Mouse (Mus musculus) adrenal gland, postnatal 14 days (tissue): ENCODE results near the gene Tyrobp. TPM values are rescaled to one million over a fixed set of nuclear protein-coding genes. Genes with fewer than 3 reads are reported as not detected.

ENCODE experiments used
- DNase-seq: peaks from one replicate; pipeline ENCODE4 v3.0.0; 2021; ENCODE audit warnings: mixed read lengths
- total RNA-seq: library from RNA; stranded (reverse); gene quantifications from 2 replicates; pipeline ENCODE4 v1.2.3, GENCODE M21; 2021

Tyrobp gene
- total RNA-seq, 1 experiment from 2014 or later = 19.9 TPM

DNA sequence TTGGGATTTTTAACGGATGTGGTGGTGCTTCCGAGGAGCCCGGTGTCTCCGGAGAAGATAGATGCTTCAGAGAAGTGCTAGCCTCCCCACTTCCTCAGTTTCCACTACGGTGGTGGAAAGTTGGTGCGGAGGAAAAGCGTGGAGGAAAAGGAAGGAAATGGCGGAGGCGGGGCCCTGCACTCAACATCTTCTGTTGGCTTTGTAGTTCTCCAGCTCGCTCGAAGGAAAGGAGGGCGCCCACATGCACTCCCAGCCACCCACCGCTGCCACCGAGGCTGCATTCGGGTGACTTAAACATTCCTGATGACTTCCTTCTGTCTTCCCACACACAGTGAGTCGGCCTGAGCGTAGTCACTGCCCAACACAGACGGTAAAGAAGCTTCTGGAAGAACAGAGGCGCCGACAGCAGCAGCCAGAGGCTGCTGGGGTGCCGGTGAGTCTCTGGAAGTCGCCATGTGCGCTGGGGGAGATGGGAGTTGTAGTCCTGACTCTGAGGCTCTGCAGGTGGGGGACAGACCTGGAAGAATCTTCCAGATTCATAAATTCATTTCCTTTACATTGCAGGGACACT is 9.6 kb downstream of the Tyrobp start:
- peak; percentile 32 for DNase-seq

GRCm38 (mm10) chr7:30429327-30429726 is 15.8 kb downstream of the Tyrobp start:
- DNase-seq = no peak

GRCm38 (mm10) chr7:30430191-30430590 is 16.6 kb downstream of the Tyrobp start:
- DNase-seq = no peak

GRCm38 (mm10) chr7:30431793-30432192 is 18.2 kb downstream of the Tyrobp start:
- peak; percentile 84 for DNase-seq

GRCm38 (mm10) chr7:30434238-30434637 is 20.7 kb downstream of the Tyrobp start:
- peak; percentile 88 for DNase-seq

DNA sequence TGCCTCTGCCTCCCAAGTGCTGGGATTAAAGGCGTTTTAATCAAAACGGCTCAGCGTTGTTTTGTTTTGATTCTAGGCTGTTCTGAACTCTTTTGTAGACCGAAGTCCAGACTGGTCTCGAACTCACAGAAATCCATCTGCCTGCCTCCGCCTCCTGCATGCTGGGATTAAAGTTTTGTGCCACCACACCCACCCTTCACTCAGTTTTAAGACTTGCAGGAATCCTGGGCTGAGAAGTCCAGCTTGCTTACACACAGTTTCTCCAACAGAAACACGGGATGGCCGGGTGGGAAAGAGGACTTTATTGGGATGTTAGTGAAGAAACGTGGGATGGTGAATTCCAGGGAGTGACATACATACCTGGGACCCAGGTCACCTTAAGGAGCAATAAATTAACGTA is 21.1 kb downstream of the Tyrobp start:
- DNase-seq = no peak

GRCm38 (mm10) chr7:30435156-30435555 is 21.6 kb downstream of the Tyrobp start:
- DNase-seq = no peak

GRCm38 (mm10) chr7:30436879-30437278 is 23.3 kb downstream of the Tyrobp start:
- no peak for DNase-seq

GRCm38 (mm10) chr7:30439734-30440133 is 26.2 kb downstream of the Tyrobp start:
- no peak for DNase-seq

DNA sequence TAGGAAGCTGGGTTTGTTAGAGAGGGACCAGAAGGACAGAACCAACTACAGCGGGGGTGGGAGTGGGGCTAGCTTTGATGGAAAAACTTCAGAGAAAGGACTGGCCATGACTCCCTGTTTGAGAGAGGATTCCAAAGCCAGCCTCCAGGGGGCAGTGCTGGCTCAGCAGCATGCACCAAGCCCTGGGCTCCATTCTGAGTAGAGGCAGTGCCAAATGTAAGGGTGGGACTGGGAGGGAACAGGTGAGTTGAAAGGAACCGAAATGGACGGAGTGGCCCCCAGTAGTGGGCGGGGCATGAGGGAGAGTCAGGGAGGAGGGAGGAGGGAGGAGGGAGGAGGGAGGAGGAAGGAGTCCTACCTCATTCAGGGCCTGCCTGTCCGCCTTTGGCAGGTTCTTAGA is 27.1 kb downstream of the Tyrobp start:
- peak; percentile 69 for DNase-seq

GRCm38 (mm10) chr7:30443696-30444095 is 30.1 kb downstream of the Tyrobp start:
- no peak for DNase-seq

GRCm38 (mm10) chr7:30444154-30444970 is 30.8 kb downstream of the Tyrobp start:
- DNase-seq = peak; percentile 67

GRCm38 (mm10) chr7:30444971-30445751 is 31.6 kb downstream of the Tyrobp start, which contains the start of gene Aplp1:
Aplp1 (minus strand) TSS chr7:30445535.
- DNase-seq = peak; percentile 76

DNA sequence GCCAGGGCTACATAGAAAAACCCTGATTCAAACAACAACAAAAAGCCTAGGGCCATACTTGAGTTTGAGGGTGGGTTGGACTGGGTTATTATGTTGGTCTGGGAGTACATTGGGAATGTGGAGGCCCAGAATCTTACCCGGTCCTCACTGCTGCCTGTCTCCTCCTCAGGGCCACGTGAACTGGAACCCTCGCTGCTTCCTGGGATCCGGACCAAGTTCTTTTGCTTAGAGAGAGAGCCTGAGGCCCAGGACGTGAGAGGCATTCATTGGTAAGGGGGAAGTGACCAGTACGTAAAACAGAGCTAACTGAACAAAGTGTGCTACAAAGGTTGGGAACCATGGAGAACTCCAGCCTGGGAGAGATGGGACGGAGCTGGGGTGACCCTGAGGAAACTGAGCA is 36.7 kb downstream of the Tyrobp start:
- no peak for DNase-seq

DNA sequence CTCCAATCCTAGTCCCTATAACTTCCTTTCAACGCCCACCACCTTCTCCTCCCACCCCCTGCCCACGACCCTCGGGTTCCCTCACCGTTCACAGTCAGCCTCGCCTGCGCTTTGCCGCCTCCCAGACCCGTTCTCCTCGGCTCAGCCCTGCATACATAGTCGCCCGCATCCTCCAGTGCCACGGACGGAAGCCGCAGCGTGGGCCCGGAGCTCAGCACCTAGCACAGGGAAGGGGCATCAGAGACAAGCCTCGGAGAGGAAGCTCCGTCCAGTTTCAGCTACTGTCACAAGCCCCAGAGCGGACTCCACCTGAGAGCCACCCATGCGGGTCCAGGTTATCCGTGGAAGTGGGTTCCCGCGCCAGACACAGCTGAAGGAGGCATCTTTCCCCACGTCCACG is 39.8 kb downstream of the Tyrobp start:
- no peak for DNase-seq

GRCm38 (mm10) chr7:30453766-30454165 is 40.2 kb downstream of the Tyrobp start:
- peak; percentile 36 for DNase-seq

DNA sequence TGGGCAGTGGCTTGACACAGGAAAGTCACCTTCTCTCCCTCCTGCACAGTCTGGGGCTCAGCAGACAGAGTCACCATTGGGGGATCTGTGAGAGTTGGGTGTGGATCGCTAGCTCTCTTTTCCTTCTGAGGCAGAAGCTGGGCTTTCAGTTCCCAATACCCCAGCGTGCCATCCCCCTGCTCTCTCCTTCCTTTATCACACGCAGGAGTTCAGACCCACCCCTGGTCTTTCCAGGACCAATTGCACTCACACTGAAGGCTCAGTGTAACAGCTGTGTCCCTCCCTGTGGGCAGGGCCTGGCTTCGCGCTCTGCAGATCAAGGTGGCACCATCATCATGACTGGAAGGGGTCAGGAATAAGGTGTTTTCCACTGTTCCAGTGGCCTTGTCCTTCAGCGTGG is 40.7 kb downstream of the Tyrobp start:
- no peak for DNase-seq

DNA sequence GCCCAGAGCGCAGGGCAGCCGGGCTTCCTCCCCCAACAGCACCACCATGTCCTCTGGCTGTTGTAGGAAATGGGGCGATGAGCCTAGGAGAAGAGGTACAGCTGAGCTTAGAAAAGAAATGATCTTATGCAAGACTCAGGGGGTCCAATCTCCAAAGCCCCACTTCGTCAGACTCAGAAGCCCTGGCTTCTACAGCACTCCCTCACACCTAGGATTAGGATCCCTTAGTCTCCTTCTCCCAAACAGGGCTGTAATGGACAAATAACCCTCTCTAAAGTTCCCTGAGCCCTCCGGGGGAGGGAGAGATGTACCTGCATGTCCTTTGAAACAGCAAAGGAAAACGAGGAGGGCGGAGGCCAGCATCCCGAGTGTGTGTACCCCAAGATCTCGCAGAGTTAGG is 42.9 kb downstream of the Tyrobp start:
- no peak for DNase-seq

DNA sequence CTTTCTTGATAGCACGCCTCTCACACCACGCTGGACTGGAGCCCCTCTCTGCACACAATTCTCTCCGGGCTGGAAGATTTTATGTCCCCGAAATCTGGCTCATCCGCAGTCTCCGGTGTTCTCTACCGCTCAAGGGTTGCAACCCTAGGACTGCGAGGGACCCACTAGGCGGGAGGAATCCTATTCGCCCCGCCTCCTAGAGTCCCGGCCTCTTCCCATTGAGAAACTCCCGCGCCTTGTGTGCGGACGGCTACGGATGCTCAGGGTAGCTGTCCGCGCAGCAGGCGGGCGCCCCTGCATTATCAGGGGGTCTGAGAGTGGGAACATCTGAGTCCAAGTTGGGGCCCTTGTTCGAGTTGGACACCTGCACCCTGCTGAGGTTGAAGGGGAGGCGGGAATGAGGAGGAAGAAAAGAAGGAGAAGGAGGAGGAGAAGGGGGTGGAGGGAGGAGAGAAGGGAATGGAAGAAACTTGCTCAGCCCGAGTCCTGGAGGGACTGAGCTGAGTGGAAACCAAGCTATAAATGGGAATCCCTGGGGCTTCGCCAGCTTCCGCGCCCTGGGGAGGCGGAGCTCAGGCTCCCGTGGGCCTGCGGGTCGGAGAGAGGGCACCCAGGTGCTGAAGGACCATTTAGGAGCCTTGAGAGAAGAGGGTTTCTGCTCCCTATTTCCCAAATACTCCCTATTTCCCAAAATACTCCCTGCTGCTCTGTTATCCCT is 43.5 kb downstream of the Tyrobp start:
- no peak for DNase-seq

DNA sequence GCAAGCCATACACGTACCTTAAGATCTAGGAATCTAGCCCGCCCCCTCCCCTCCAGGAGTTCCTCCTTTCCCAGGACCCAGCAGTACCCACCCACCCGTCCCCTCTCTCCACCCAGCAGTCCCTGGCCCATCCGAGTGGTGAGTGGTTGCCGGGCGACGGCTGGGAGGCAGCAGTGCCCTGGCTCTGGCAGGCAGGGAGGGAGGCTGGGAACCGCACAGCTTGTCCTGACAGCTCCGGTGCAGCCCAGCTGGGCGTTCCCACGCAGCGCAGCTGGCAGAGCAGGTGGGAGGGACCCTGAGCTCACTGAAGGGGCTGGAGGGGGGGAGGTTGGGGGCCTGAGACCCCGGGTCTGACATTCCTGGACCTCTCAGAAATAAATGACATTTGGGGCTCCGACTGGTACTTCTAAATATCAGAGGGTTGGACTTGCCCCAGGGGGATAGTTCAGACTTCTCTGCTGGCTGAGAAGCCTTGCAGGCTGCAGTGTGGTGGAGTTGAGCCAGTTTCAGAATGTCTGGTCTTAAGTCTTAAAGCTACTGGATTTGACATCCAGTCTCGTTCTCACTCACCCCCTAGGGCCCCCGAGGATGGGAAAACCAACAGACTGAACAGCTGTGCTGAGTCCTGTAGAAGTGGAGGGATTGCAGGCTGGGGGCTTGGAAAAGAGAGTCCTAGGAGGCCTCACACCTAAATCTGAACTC is 44.2 kb downstream of the Tyrobp start, which contains the start of the genes Kirrel2 and Nphs1:
Kirrel2 (minus strand) TSS at position 62 of the 702 bp plus-strand sequence.
Nphs1 (plus strand) TSS at position 687 of the 702 bp plus-strand sequence.
- DNase-seq = peak; percentile 41

GRCm38 (mm10) chr7:30459484-30459883 is 45.9 kb downstream of the Tyrobp start:
- no peak for DNase-seq

DNA sequence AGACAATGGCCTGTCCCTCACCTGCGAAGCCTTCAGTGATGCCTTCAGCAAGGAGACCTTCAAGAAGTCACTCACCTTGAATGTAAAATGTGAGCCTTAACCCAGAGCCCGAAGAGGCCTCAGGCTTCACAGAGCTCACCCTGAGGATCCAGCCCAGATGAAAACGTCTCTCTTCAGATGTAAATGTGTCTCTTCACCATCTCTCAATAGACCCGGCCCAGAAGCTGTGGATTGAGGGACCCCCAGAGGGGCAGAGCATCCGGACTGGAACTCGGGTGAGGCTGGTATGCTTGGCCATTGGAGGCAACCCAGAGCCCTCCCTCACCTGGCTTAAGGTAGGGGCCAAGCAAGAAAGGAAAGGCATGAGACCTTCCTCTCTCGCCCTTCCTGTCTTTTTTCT is 50.0 kb downstream of the Tyrobp start:
- no peak for DNase-seq
